Mouse (Mus musculus) cerebellum, adult (tissue): Measurements from ENCODE around the gene Pcsk5.
A peak's percentile ranks its signal among the peaks of the same experiment; 100 is the strongest.

Source experiments
- ATAC-seq: cut with Nextera tagmentation; 2 replicates; pipeline ENCODE4 v1.9.2; 2017; ENCODE audit warnings: mild to moderate bottlenecking, moderate library complexity, mixed read lengths; ENCODE audit not compliant: insufficient number of reproducible peaks, low FRiP score, low TSS enrichment

Gene Pcsk5

GRCm38 (mm10) chr19:17813449-17813990 is 23.9 kb downstream of the Pcsk5 start:
- ATAC-seq: no peak

- ATAC-seq: no peak
These were observed 24.8 kb downstream of the Pcsk5 start for GRCm38 (mm10) chr19:17812661-17813060.

GRCm38 (mm10) chr19:17806626-17807025 is 30.8 kb downstream of the Pcsk5 start:
- no peak for ATAC-seq

- no peak for ATAC-seq
These were observed 36.6 kb downstream of the Pcsk5 start for GRCm38 (mm10) chr19:17800798-17801197.

GRCm38 (mm10) chr19:17799419-17800185 is 37.8 kb downstream of the Pcsk5 start:
- ATAC-seq: no peak

- ATAC-seq: no peak
These were observed 44.0 kb downstream of the Pcsk5 start for GRCm38 (mm10) chr19:17793457-17793856.

GRCm38 (mm10) chr19:17791485-17792052 is 45.9 kb downstream of the Pcsk5 start:
- ATAC-seq: no peak

GRCm38 (mm10) chr19:17788617-17789317 is 48.7 kb downstream of the Pcsk5 start:
- ATAC-seq: no peak

- no peak for ATAC-seq
These were observed 50.7 kb downstream of the Pcsk5 start for GRCm38 (mm10) chr19:17786744-17787143.

- ATAC-seq: no peak
These were observed 52.8 kb downstream of the Pcsk5 start for GRCm38 (mm10) chr19:17784401-17785192.

- ATAC-seq: no peak
These were observed 54.2 kb downstream of the Pcsk5 start for GRCm38 (mm10) chr19:17783231-17783630.

- ATAC-seq: no peak
These were observed 56.1 kb downstream of the Pcsk5 start for GRCm38 (mm10) chr19:17781323-17781722.

GRCm38 (mm10) chr19:17775943-17776342 is 61.5 kb downstream of the Pcsk5 start:
- ATAC-seq: no peak

GRCm38 (mm10) chr19:17775097-17775496 is 62.3 kb downstream of the Pcsk5 start:
- ATAC-seq: no peak

GRCm38 (mm10) chr19:17774061-17774460 is 63.4 kb downstream of the Pcsk5 start:
- no peak for ATAC-seq

- ATAC-seq: peak; percentile 91
These were observed 67.6 kb downstream of the Pcsk5 start for GRCm38 (mm10) chr19:17769610-17770399.

- no peak for ATAC-seq
These were observed 72.4 kb downstream of the Pcsk5 start for GRCm38 (mm10) chr19:17765001-17765400.

- ATAC-seq: no peak
These were observed 74.7 kb downstream of the Pcsk5 start for GRCm38 (mm10) chr19:17762740-17763139.

- no peak for ATAC-seq
These were observed 75.8 kb downstream of the Pcsk5 start for GRCm38 (mm10) chr19:17761678-17762077.

- no peak for ATAC-seq
These were observed 84.6 kb downstream of the Pcsk5 start for GRCm38 (mm10) chr19:17752841-17753240.
